Mouse (Mus musculus) erythroid progenitor cell, adult 5-6 weeks (primary cell): ENCODE measurements around the gene Gnb1. TPM values are rescaled to one million over a fixed set of nuclear protein-coding genes. Genes with fewer than 3 reads are reported as not detected.

Experiments used
- ATAC-seq: replicated peaks from 2 replicates; pipeline ENCODE4 v1.8.0; 2016; ENCODE audit warnings: moderate number of reproducible peaks, mild to moderate bottlenecking, moderate TSS enrichment, inconsistent platforms; ENCODE audit not compliant: poor library complexity, low FRiP score, severe bottlenecking
- total RNA-seq, 2 experiments: library from RNA; stranded (forward) in 1 of 2; stranded (reverse) in 1 of 2; fragments of 150-400 nt in 1 of 2; fragments of 186-747, 209-891 nt in 1 of 2; gene quantifications; 2 replicates each; pipeline versions ENCODE4 v1.2.3 to v1.2.4; 2015 to 2017; ENCODE audit warnings: low replicate concordance in 2 of 2

The Gnb1 gene
- total RNA-seq, 2 experiments from 2014 or later, result 31.3 to 95.2 TPM

- no peak for ATAC-seq
Measured at GRCm38 (mm10) chr4:155573155-155573554, 82.0 kb downstream of the Gnb1 start.

GRCm38 (mm10) chr4:155573876-155574275 lies 82.7 kb downstream of the Gnb1 start:
- ATAC-seq, result no peak

GRCm38 (mm10) chr4:155574931-155575330 lies 83.8 kb downstream of the Gnb1 start:
- ATAC-seq, result no peak

GRCm38 (mm10) chr4:155575521-155575920 lies 84.4 kb downstream of the Gnb1 start:
- ATAC-seq, result no peak

GRCm38 (mm10) chr4:155577132-155577531 lies 86.0 kb downstream of the Gnb1 start:
- ATAC-seq, result no peak

- no peak for ATAC-seq
Measured at GRCm38 (mm10) chr4:155577741-155578140, 86.6 kb downstream of the Gnb1 start.

GRCm38 (mm10) chr4:155578336-155579125 lies 87.4 kb downstream of the Gnb1 start:
- no peak for ATAC-seq

- ATAC-seq, result peak; percentile 67
Measured at GRCm38 (mm10) chr4:155580420-155580819, 89.3 kb downstream of the Gnb1 start.

- no peak for ATAC-seq
Measured at GRCm38 (mm10) chr4:155582279-155582905, 91.2 kb downstream of the Gnb1 start.

GRCm38 (mm10) chr4:155589356-155589755 lies 98.2 kb downstream of the Gnb1 start:
- ATAC-seq, result no peak

GRCm38 (mm10) chr4:155591012-155591719 lies 100.0 kb downstream of the Gnb1 start:
- no peak for ATAC-seq

GRCm38 (mm10) chr4:155593780-155594179 lies 102.6 kb downstream of the Gnb1 start:
- no peak for ATAC-seq

GRCm38 (mm10) chr4:155595777-155596176 lies 104.6 kb downstream of the Gnb1 start:
- no peak for ATAC-seq

GRCm38 (mm10) chr4:155596606-155597005 lies 105.4 kb downstream of the Gnb1 start:
- no peak for ATAC-seq

- no peak for ATAC-seq
Measured at GRCm38 (mm10) chr4:155598536-155598935, 107.4 kb downstream of the Gnb1 start.

GRCm38 (mm10) chr4:155599901-155600825 lies 109.0 kb downstream of the Gnb1 start:
- ATAC-seq, result no peak

- ATAC-seq, result peak; percentile 88
Measured at GRCm38 (mm10) chr4:155601091-155601996, 110.2 kb downstream of the Gnb1 start, which contains the start of gene Slc35e2. TSS of gene Slc35e2 (plus strand) at chr4:155601416.

- ATAC-seq, result no peak
Measured at GRCm38 (mm10) chr4:155601997-155602456, 110.9 kb downstream of the Gnb1 start.
